Mouse (Mus musculus) CD4-positive, CD25-positive, alpha-beta regulatory T cell, adult 2 months (primary cell): ENCODE results near the gene Tlr13.
A peak's percentile ranks its signal among the peaks of the same experiment; 100 is the strongest.

ENCODE experiments used
- DNase-seq: peaks from one replicate; pipeline ENCODE4 v3.0.0-alpha.2; 2012; ENCODE audit warnings: low read depth, low spot score

Tlr13 gene

DNA sequence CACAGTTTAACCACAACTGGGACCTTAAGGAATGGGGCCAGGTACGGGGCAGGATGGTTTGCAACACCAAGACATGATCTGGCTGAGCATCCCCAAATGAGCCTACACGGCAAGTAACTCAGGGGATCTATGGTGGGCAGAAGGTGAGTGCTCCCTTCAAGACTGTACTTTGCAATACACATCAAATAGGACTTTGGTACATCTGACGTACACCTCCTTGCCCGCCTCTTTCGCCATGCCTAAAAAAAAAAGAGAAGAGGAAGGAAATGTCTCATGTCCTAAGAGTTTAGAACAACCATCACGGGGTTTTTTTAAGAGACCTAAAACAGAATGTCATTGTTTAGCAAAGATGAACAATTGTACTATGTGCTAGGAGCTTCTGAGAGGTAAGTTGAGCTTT lies at the start of gene Tlr13:
Gene Tlr13, plus strand, starts transcription at position 269 of the 400 bp plus-strand sequence.
- DNase-seq, result no peak

DNA sequence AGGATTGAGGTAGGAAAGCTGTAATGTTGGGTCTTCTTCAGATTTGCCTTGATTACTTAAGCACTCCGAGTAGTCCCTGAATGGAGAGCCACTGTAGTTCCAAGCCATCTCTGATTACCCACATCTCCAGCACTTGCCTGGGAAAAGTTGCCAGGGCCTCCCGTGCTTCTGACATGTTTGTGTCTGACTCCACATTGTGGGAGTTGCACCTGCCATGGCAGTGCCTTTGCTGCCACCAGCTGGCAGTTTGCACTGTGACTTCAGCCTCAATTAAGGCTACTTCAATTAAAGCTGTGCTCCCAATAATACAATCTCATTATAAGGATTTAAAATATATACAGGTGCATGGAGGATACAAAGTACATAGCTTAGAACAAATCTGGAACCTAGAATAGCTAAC lies 37.5 kb upstream of the Tlr13 start:
- DNase-seq, result peak; percentile 44

DNA sequence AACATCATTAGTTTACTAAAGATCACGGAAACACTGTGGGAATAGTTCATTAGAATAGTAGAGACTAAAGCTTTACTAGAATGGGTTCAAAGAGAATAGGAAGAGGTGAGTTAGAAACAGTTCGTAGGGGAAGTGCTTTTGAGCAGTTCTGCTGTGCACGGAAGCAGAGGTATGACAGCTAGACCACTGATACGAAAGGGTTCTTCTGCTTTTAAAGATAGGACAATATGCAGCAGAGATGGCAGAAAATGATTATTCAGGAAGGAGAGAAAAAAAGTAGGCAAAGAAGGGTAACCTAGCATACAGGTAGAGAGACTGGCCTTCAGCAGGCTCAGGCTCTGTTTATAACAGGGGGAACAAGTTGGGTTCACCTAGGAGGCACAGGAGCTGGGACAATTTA lies 29.1 kb upstream of the Tlr13 start:
- no peak for DNase-seq

DNA sequence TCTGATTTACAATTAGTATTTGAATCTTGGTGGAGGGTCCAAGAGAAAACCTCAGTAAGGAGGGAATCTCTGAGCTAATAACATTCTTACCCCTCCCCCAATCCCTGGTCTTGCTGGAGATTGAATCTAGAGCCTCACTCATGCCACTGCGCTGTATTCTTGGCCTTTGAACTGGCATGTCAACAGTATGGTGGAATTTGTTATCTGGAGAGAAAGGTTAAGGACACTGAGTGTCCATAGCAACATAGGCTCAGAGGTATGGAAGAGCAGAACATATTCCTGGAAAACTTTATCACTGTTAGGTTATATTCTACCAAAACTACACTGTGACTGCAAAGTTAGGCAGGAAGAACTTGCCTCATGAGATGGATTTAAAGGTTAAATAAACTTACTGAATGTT lies 28.3 kb upstream of the Tlr13 start:
- DNase-seq, result no peak

- DNase-seq, result no peak
Measured at GRCm38 (mm10) chrX:106122823-106123222, 20.2 kb upstream of the Tlr13 start.

DNA sequence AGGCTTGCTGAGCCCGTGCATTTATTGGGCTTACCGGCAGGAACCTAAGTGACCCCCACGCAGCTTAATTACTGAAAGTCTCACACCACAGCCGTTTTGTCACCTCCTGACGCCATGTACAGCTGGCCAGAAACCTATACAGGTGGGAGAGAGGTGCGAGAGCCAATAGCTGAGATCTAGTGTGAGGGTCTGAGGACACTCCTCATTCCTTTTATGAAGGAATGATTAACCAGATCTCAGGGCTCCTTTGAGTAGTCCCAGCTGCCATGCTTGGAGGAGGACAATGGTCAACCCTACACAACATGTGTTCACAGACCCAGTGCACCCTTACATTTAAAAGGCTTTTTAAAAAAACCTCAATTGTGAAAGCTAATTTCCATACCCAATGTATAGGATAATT lies 14.7 kb upstream of the Tlr13 start:
- no peak for DNase-seq

- DNase-seq, result no peak
Measured at GRCm38 (mm10) chrX:106129877-106130276, 13.1 kb upstream of the Tlr13 start.

DNA sequence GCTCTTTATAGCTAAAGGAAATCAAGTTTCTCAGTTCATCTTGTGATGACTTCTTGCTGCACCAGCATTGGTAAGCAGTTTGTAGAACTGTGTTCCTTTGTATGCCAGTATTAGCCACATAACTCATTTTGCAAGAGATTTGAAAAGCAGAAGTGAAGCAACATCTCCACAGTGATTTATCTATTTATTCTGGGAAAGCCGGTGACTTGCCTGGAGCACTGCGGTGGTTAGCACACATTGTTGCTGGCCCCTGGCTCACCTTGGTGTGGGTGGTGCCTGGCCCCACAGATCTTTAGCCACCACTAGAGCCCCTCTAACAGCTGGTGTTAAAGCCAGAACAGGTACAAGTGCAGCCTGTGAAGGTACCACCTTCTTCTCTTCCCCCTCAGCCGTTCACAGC lies 8.1 kb upstream of the Tlr13 start:
- peak; percentile 4 for DNase-seq

DNA sequence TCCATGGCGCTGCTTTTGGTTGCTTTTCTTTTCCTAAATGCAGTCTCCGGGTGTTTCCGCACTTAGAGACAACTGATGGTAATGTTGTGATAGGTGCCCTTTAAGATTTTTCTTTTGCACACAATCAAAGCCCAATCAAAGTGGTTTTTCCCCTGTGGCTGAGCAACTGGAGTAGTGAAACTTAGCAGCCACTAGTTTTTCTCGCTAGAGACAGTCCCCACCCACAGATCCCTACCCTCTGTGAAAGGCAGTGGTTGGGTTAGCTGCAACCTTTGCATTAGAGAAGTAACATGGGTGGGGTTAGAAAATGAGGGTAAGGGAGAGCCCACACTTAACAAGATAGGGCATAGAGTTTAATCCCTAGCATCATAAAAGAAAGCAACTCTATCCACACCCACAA lies 7.5 kb upstream of the Tlr13 start:
- peak; percentile 43 for DNase-seq

DNA sequence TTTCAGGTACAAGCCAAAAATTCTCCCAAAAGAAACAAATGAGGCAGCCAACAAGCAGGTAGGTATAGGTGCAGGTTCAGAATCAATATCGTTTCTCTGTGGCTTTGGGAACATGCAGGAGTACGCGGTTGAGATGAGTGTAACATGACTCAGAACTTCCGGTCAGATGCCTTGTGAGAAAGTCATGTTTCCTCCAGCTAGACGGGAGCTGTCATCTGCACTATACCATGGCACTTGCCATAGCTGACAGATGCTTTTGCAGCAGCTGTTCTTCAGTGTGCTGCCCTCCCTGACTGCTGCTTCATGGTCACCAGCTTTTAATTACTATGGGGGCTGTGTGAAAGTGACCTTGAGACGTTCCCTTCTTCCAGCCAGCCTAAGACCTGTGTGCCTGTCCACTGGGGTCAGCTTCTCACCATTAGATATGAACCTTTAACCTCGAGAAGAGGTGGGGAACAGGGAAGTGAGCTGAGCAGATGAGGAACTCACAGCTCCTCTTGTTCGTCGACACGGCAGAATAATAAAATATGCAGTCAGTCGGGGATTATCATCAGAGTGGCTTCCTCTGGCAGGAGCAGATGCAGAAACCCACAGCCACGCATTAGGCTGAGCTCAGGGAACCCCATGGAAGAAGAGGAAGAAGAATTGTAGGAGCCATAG lies 7.0 kb upstream of the Tlr13 start:
- DNase-seq, result peak; percentile 52

DNA sequence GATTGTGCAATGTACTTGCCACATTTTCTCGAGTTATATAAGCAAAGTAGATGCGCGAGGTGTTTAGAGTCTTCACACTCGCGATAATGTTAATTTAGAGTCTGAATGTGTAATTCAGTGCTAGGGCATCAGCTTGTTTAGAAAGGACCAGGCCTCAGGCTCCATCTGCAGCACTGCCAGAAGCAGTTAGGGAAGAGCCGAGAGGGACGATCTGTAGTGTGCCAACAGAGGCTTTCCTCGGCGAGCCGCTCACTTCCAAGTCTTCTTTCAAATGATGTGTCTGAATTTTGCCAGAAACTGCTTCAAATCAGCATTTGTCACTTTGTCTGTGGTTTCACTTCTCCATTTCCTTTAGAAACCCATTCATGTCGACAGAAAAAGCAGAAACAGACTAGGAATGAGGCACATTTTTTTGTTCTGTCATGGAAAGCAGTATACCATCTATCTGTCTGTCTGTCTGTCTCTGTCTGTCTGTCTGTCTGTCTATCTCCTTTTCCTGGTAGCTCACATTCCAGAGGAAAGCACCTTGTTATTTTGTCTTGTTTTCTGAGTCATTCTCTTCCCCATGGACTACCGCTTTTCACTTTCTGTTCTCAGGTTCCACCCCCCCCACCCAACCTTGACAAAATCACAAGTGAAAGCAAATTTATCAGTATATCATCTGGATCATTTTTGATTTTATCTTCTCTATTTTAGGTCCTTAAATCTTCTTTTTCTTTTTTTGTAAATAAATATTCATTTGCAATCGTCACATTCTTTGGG lies 3.5 kb upstream of the Tlr13 start:
- DNase-seq, result peak; percentile 1

GRCm38 (mm10) chrX:106148185-106148584 lies 5.2 kb downstream of the Tlr13 start:
- DNase-seq, result no peak

DNA sequence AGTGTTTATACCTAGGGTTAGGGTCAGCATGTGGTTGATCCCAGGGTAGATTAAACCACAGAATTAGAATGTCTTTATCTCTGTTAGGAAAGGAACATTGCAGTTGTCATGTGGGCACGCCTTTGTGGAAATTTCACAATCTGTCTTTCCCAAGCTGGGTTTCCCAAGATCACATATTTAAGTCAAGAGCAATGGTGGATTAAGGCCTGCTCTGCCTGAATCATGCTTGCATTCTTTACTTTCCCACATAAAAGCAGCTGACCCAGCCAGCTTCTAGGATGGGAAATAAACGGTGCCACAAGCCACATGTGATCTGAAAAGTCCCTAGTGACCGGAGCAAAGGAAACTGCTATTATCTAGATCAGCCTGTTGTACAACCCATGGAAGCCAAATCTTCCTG lies 6.5 kb downstream of the Tlr13 start:
- DNase-seq, result no peak

GRCm38 (mm10) chrX:106154180-106154586 lies 11.2 kb downstream of the Tlr13 start:
- DNase-seq, result no peak

DNA sequence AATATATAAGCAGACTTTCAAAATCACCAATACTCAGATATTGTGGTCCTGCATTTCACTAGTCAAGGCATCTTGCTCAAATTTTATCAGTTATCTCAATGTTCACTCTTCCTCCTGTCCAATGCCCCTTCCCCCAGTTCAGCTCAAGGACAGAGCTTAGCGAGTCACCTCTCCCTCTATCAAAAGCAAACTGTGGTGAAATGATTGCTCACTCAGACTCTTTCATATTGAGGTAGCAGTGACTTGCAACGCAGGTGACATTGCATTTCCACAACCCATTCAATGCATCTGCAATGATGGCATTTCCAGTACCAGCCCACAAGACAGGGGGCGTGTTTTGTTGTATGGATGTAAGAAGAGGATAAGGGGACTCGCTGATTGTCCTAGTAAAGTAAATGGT lies 12.9 kb downstream of the Tlr13 start:
- no peak for DNase-seq

DNA sequence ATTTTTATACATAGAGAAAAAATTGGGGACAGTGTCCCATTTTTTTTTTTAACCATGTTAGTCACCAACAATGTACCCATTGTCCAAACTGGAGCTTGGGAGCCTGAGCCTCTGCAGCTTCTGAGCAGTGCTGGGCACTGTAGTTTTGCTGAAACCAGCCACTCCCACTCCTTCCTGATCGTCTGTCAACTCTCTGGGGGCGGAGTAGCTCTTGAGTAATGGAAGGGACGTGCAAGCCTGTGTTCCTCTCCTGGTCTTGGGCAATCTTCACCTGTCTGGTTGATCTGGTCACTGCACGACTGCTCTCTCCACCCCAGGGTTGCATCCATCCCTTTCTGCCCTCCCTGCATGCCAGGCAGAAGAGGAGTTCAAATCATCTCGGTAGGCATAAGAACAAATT lies 21.0 kb downstream of the Tlr13 start:
- peak; percentile 25 for DNase-seq

DNA sequence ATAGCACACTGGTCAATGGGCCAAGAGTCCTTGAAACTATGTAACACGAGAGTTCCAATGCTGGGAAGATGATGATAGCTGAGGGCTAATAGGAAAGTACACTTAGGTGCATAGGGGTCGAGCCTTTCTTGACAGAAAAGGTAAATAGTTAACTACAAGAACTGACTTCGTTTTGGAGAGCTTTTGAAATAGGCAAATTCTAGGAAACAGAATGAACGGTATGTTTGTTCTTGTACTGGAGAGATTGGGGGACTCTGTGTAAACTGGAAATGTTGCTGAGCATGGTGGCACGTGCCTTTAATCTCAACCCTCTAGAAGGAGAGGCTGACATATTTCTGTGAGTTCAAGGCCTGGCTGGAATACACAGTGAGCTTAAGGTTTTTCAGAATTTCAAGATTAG lies 21.6 kb downstream of the Tlr13 start:
- DNase-seq, result no peak

DNA sequence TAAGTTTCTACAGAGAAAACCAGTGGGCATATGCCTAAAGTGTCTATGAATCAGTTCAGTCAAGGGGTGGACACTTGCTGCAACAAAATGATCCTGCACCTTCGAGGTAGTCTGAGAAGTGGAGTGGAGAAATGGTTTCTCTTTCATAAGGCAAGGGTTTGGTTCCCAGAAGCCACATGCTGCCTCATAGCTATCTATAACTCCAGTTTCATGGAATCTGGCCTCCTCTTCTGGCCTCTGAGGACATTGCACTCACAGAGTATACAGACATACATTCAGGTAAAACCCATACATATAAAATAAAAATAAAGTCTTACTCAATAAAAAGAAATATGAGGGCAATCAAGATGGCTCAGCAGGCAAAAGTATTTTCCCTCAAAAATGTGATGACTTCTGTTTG lies 22.1 kb downstream of the Tlr13 start:
- peak; percentile 42 for DNase-seq

DNA sequence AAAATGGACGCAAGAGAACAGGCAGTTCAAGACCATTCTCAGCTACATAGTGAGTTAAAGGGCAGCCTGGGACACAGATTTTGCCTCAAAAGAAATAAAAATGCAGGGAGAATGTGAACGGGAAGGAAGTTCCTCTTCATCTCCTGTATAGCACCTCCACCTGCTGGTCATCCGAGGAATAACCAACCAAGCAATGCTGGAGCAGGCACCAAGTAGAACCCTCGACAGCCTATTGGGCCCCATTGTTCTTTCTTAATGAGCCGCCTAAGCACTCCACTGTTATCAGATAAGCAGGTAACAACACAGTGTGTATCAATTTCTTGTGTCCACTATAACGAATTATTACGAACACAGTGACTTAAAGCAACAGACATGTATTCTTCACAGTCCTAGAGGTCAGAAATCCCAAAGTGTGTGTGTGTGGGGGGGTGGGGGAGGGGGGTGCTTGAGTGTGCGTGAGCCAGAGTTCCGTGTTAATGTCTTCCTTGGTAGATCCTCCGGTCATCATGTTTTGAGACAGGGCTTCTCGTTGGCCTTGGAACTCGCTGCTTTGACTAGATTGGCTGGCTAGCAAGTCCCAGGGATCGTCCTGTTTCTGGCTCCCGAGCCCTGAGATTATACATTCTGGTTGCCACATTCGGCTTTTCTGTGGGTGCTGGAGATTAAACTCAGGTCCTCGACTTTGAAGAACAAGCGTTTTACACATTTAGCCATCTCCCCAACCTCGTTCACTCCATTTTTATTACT lies 28.3 kb downstream of the Tlr13 start:
- DNase-seq, result peak; percentile 85

GRCm38 (mm10) chrX:106171853-106172154 lies 28.8 kb downstream of the Tlr13 start:
- peak; percentile 43 for DNase-seq

DNA sequence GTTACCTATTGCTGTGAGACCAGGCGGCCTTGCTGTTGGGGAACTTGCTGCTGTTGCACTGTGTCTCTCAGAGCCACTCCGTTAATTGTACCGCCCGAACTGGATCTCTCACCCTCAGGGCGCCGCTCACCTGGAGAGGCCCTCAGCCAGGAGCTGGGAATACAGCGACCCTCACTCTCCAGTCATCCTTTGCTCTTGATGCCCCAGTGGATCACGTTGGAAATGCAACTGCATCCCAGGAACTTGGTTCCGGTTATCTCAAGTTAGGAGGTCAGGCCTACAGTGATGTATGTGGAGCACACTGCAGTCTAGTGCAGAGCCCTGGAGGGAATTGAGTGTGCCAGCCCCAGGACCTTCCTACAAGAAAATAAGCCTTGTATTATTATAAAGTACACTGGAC lies 33.3 kb downstream of the Tlr13 start:
- no peak for DNase-seq

GRCm38 (mm10) chrX:106184279-106184678 lies 41.3 kb downstream of the Tlr13 start:
- no peak for DNase-seq

GRCm38 (mm10) chrX:106185706-106186105 lies 42.7 kb downstream of the Tlr13 start:
- no peak for DNase-seq
